Mouse (Mus musculus): Measurements from ENCODE around the gene Nyap1.
A peak's percentile ranks its signal among the peaks of the same experiment; 100 is the strongest.

The Nyap1 gene

GRCm38 (mm10) chr5:137741023-137741931 is at the start of gene Nyap1:
Nyap1 (minus strand) TSS chr5:137741607.
- DNase-seq = peak; percentile 88

GRCm38 (mm10) chr5:137788946-137789531 is 47.6 kb upstream of the Nyap1 start:
- DNase-seq = no peak

GRCm38 (mm10) chr5:137788171-137788570 is 46.8 kb upstream of the Nyap1 start:
- peak; percentile 61 for DNase-seq

GRCm38 (mm10) chr5:137787151-137787928 is 45.9 kb upstream of the Nyap1 start, which contains the start of the genes Mepce and Zcwpw1:
Mepce (minus strand) TSS chr5:137787655.
Zcwpw1 (plus strand) TSS chr5:137787798.
- peak; percentile 97 for DNase-seq

GRCm38 (mm10) chr5:137786109-137786942 is 44.9 kb upstream of the Nyap1 start:
- peak; percentile 99 for DNase-seq

- no peak for DNase-seq
Measured at GRCm38 (mm10) chr5:137785164-137786031, 44.0 kb upstream of the Nyap1 start.

- DNase-seq = no peak
Measured at GRCm38 (mm10) chr5:137784546-137784945, 43.1 kb upstream of the Nyap1 start.

GRCm38 (mm10) chr5:137783901-137784540 is 42.6 kb upstream of the Nyap1 start:
- DNase-seq = no peak

- no peak for DNase-seq
Measured at GRCm38 (mm10) chr5:137782776-137783522, 41.5 kb upstream of the Nyap1 start.

GRCm38 (mm10) chr5:137781661-137782060 is 40.3 kb upstream of the Nyap1 start:
- DNase-seq = no peak

- no peak for DNase-seq
Measured at GRCm38 (mm10) chr5:137779053-137779933, 37.9 kb upstream of the Nyap1 start.

GRCm38 (mm10) chr5:137778635-137779034 is 37.2 kb upstream of the Nyap1 start, which contains the start of gene Ppp1r35:
Ppp1r35 (plus strand) TSS chr5:137778849.
- peak; percentile 97 for DNase-seq

GRCm38 (mm10) chr5:137777267-137777845 is 35.9 kb upstream of the Nyap1 start:
- DNase-seq = no peak

GRCm38 (mm10) chr5:137776408-137776918 is 35.1 kb upstream of the Nyap1 start:
- no peak for DNase-seq

GRCm38 (mm10) chr5:137775587-137776290 is 34.3 kb upstream of the Nyap1 start:
- no peak for DNase-seq

- no peak for DNase-seq
Measured at GRCm38 (mm10) chr5:137772755-137773154, 31.3 kb upstream of the Nyap1 start.

GRCm38 (mm10) chr5:137770709-137771108 is 29.3 kb upstream of the Nyap1 start:
- DNase-seq = no peak

- no peak for DNase-seq
Measured at GRCm38 (mm10) chr5:137768475-137768874, 27.1 kb upstream of the Nyap1 start.
